18 mouse cellular contexts compared by ENCODE assay signal in genomic region chr2:27071978-27072377, GRCm38 (mm10). TPM values are rescaled to one million over a fixed set of nuclear protein-coding genes. Genes with fewer than 3 reads are reported as not detected.
DNase-seq lines count a peak whose midpoint lies in the region; TF ChIP-seq lines count a peak whose summit lies in the region.
"Had no signal": no experiment of that assay in that cellular context is flagged by ENCODE, and none has a peak within 500 bp of the region (broad histone marks: within the 10 kb centered on the region; RNA-seq: fewer than 3 reads in every experiment).

Mymk (minus strand) TSS chr2:27072179.

- intact Hi-C loops in gastrocnemius, postnatal 14 days (cut with DNase I; ENCODE audit: low total_unique reads) = loop anchor here (10.0 kb wide), 1 partner anchor 53 kb away; no protein-coding TSS in a partner anchor
- intact Hi-C loops in gastrocnemius, postnatal 36 days (cut with DNase I) = no loop called here

- no peak for TF ChIP-seq CTCF in layer of hippocampus, adult 2 months (conservative IDR thresholded peaks at IDR 0.05)

- no peak for DNase-seq in gastrocnemius, postnatal 14 days
- no peak for DNase-seq in gastrocnemius, postnatal 36 days
- DNase-seq in layer of hippocampus, adult 2 months (ENCODE audit: low spot score in 2 of 2) = no peak
- no peak for DNase-seq in layer of hippocampus, postnatal 36 days
- peak; percentile 14 for DNase-seq in thymus, postnatal 4 days
- no peak for DNase-seq in thymus, postnatal 0 days (ENCODE audit: low spot score)
- DNase-seq in adrenal gland, adult 18-20 months (ENCODE audit: low spot score in 2 of 2) = no peak
- DNase-seq in left cerebral cortex, adult 9 months (ENCODE audit: low spot score in 2 of 2) = no peak
- DNase-seq: adrenal gland, postnatal 10 days; cerebellum, adult 9-11 months; heart, postnatal 14 days; kidney, postnatal 25 days; right cerebral cortex, postnatal 14 days; thymus, adult 2 months had no signal

- peak within 1 kb of the TSS; percentile 71 for H3K27ac ChIP-seq in layer of hippocampus, adult 2 months
- H3K27ac ChIP-seq: forebrain, embryonic 12.5 days had no signal

- no peak within 1 kb of the TSS for H3K4me3 ChIP-seq in layer of hippocampus, adult 2 months
- H3K4me3 ChIP-seq: forebrain, embryonic 12.5 days had no signal

RNA-seq across cellular contexts. Expression of gene Mymk, which starts in this region (rescaled TPM):
- total RNA-seq in gastrocnemius, postnatal 14 days (2021) = 10 to 100 TPM; 30.5 to 36.4 TPM
- 1 to 10 TPM; 2.0 to 5.7 TPM for total RNA-seq in gastrocnemius, postnatal 36 days (2021)
- total RNA-seq in layer of hippocampus, adult 2 months (2021) = under 1 TPM; 0.51 to 0.71 TPM
- under 1 TPM; 0.46 to 0.77 TPM for total RNA-seq in layer of hippocampus, postnatal 36 days (2021)
- polyA plus RNA-seq in thymus, postnatal 0 days (2015; fragmentation: Nextera tagmentation; extraction: Ambion mirVana) = 1.1 and 1.3 TPM in 2 replicates
- not detected for total RNA-seq in adrenal gland, adult 18-20 months (2021)
- total RNA-seq: heart, postnatal 14 days; megakaryocyte, adult 5-6 weeks had no signal
- polyA plus RNA-seq: G1E; intestine, postnatal 0 days had no signal

Comparison
In these comparisons a context has a peak if more than half of its experiments do, and no peak if none do; other contexts are left out.
1. RNA of gene Mymk (total RNA-seq): 30.5 to 36.4 TPM in gastrocnemius, postnatal 14 days; 2.0 to 5.7 TPM in gastrocnemius, postnatal 36 days, 0.46 to 0.77 TPM in layer of hippocampus, postnatal 36 days, 0.51 to 0.71 TPM in layer of hippocampus, adult 2 months and not detected in adrenal gland, adult 18-20 months; every median in the first group is over 4 times any median in the second.